Mouse (Mus musculus) CD8-positive naive resting alpha-beta T cell, adult 2 months (primary cell): ENCODE data around the gene Elmod1.
"Not testable (repeated sequence)": the region's sequence is repeated elsewhere in the genome, so short reads cannot be mapped to it uniquely, and the experiment has no call there.

Source experiments
- DNase-seq, 2 experiments: peaks; one replicate each; pipeline ENCODE4 v3.0.0; 2022; ENCODE audit warnings: low read depth in 2 of 2, low spot score in 2 of 2

Elmod1 gene

DNA sequence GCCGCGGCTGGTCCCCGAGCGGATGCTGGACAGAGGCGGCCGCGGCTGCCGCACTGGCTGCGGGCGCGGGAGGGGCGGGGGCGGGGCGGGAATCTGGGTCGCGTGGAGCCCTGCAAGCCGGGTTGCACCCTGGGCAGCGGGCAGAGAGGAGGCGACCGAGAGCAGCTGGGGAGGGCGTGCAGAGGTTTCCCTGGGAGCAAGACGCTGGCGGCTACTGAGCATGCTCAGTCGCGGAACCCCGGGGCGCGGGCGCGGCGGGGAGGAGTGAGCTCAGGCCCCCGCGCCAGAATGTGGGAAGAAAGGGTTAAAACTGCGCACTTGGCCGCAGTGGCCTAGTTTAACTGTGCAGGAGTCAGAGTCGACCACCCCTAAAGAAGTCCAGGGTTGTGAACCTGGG is at the start of gene Elmod1:
Gene Elmod1 (minus strand): TSS at position 180 of the 397 bp plus-strand sequence.
- DNase-seq: no peak

DNA sequence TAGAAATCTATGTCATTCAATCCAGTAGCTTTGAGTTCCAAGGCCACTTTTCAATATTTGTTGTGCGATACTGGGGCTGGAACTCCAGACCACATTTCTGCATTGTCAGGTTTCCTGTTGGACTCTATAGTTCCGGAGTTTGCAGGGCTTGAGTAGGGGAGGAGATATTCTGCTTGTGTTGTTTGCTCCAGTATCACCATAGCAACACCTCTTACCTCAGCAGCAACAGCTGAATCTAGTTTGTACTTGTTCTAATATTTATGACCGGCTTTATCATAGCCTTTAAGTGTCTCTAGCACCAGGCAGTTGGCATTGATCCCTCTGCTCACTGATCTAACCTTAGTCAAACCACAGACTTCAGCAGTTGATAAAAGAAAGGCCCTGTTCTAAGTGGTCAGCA is 47.7 kb upstream of the Elmod1 start:
- no peak for DNase-seq

DNA sequence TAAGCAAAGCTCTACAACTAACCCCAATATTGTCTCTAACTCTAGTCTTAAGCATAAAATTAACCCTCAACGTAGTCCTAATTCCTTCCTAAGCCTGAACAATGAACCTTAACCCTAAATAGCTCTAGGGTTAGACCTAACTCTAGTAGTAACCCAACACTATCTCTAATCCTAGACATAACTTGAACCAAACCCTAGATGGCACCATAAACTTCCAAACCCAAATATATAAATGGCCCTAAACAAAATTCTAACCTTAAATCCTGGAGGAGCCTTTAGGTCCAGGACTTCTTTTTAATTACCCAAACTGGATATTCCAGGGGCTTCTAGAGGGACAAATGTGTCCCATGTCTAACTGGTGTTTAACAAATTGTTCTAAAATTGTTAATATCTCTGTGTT is 19.4 kb upstream of the Elmod1 start:
- DNase-seq: no peak

DNA sequence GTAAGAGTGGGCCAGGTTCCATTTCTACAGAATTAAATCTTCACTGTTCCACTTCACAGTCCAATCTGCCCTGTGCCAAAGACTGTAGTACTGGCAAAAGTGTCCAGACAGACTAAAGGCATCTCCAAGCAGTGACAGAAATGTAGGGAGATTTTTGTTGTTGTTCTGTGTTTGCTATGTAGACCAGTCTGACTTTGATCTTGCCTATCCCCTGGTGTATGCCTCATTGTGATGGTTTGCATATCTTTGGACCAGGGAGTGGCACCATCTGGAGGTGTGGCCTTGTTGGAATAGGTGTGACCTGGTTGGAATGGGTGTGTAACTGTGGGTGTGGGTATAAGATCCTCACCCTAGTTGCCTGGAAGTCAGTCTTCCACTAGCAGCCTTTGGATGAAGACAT is 17.5 kb upstream of the Elmod1 start:
- DNase-seq: not testable (repeated sequence)

DNA sequence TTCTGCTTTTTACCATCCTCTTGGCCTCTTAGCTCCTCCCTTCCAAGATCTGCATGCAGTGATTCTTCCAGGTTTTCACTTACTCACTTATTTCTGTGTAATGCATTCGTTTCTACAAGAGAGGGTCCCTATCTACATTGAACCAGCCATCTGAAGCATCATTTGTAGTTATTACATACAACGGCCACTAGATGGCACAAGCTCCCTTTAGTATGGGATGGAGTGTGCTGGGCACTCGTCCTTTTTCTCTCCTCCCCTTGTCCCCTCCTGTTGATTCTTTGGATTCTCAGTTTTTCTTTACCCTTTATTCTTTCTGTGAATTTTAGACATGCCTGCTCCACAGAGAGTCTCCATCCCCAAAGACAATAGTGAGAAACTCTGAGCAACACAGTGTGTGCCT is 15.8 kb upstream of the Elmod1 start:
- DNase-seq: no peak

DNA sequence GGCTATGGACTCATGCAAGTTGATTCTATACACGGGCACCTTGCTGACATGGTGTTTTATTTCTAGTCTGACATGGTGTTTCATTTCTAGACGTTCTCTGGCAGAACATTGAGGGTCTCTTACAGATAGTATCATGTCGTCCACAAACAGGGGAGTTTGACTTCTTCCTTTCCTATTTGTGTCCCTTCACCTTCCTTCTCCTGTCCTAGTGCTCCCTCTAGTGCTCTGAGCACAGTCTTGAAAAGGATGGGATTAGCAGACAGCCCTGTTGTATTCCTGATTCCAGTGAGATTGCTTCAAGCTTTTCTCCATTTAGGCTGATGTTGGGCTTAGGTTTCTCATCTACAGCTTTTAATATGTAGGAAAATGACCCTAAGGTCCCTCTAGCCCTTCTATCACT is 11.9 kb upstream of the Elmod1 start:
- no peak for DNase-seq

DNA sequence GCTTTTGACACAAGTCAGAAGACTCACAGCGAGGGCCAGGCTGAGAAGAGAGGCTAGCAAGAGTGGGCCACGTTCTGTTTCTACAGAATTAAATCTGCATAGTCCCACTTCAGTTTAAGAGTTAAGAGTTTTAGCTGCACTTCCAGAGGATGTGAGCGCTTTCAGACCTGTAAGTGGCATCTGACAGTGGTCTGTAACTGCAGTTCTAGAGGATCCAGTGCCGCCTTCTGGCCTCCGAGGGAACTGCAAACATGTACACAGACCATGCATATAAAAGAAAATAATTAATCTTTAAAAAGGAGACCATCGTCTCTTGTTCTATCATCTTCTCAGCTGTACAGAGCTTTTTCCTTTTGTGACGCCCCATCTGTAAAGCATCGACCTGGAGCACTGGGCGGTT is 9.8 kb upstream of the Elmod1 start:
- no peak for DNase-seq

DNA sequence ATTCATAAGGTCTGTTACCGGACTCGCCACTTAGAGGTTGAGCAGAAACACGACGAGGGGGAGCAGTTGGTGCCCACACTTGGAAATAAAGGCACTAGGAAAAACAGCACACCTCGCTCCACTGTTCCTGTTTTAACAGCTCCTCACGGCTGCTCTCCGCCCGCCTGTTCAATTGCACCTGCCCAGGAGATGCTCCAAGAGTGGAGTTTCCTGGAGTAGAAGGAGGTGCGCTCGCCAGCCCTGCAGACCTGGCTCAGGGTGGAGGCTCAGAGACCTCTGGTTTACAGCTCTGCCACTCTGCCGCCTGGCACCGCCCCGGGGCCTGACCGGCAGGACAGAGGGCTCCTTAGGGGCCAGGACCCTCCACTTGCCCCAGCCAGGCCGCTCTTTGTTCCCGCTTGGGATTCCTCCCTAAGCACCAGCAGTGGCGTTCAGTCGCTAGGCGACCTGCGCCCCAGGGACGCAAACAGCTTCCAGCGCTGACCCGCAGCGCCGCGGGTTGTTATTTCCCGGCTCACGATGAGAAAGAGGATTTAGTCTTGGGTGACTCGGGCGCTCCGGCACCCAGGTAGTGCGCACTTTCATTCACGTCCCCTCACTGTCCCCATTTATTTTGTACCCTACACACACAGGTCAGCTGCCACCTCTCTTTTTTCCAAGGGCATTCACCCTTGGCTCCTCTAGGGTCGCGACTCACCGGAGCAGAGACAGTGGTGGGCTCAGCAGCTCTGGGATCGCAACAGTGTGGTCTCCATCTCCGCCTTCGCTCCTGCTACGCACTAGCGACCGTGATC is 576 bp downstream of the Elmod1 start:
- DNase-seq: no peak

DNA sequence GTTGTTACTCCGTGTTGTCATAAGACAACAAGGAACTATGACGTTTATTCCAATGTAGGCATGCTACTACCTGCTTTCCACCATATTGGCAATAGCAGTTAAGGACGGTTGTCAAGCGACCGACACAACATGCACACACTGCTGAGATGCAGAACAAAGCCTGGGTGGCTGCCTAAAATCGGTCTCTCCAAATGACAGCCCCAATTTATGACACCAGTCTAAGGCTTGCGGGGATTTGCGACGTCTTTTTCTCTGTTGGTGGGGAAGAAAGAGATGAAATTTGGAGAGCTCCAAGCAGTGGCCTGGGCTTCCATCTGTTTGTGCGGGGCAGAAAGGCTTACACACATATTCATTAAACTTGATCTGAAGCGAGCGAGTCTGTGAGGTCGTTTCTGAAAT is 1.2 kb downstream of the Elmod1 start:
- no peak for DNase-seq

DNA sequence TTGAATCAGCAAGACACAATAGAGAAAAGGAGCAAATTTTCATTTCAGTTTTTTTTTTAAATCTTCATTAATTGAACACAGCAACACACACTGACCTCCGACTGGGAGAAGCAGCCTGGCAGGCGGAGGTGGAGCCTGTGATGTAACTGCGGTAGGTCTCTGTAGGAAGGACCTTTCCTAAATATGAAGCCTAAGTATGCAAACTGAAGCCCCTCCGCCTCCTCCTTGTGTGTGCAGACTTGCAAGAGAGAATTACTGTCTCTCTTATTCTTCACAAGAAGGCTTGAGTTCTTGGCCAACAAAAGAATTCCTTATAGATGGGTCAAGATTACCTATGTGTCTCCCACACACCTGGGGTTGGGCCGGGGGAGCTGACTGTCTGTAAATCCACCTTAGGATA is 1.9 kb downstream of the Elmod1 start:
- DNase-seq: no peak

DNA sequence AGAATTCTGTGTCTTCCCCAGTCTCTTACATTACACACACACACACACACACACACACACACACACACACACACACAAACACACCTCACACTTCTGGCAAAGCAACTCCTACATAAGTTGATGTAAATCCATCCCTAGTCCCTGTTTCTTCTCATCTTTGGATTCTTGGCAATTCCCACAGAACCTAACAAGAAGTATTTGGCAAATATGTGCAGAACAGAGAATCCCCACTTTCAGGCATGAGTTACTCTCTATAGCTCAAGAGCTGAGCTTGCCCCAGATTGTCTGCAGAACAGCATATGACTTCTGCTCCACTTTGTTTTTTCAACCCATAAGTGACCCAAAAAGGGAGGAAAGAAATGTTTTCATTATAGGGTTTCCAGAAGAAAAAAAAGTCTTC is 2.7 kb downstream of the Elmod1 start:
- no peak for DNase-seq

DNA sequence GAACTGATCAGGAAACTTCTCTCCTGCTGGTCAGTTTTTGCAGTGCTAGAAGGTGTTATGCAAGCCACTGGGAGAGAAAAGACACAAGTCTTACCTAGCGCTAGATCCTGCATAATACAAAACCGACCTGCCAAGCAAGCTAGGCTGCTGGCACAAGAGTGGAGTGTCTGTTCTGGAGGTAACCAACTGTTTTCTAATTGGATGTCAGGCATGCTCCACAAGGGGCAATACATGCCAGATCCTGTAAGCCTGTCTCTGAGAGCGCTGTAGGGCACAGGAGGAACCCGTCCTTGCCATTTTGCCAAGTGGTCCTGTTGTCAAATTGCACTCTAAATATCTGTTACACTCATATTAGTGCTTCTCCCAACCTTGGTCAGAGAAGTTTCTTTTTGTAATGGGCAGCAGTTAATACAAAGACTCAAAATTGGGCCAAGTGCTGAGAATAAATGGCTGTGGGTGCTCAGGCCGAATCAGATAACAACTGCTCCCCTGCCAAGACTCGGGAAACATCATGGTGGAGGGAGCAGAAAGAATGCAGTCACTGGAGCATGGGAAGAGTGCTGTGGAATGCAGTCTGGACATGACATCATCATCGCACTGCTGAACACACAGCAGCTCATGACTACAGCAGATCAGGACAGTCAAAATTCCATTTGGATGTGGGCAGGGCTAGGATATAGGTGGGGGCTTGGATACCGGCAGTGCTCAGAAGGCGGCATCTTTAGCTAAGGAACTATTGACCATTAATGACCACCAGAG is 7.3 kb downstream of the Elmod1 start:
- no peak for DNase-seq

DNA sequence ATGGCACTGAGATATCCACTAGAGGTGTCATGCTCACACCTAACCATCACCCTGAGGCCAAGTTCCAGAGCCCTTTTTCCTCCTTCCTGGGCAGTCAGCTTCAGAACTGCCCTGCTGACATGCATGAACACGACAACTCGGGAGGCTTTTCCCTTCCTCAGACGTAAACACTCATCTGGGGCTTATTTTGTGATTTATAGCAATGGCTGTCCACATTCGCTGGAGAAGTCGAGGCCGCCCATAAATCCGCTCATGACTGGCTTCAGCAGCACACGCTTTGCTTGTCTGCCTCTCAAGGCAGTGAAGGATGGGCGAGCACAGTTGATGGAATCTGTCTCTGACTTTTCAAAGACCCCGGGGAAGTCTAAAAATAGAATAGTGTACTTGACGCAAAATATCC is 18.1 kb downstream of the Elmod1 start:
- DNase-seq: no peak

DNA sequence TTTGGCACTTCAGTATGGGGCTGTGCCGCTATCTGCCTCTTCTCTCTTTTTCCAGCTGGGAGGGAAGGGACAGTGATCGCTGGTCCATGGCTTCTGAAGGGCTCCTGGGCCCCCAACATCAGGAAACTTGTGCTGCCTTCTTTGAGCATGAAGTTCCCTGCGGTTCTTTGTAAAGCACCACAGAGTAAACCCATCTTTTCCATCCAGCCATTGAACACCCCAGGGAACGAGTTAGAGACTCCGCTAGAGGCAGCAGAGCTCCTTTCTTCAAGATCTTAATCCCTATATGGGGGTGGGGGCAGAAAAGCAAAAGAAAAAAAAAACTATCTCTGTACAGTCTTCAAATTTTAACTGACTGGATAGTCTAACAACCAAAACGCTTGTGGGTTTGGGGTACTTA is 20.2 kb downstream of the Elmod1 start:
- DNase-seq: no peak

DNA sequence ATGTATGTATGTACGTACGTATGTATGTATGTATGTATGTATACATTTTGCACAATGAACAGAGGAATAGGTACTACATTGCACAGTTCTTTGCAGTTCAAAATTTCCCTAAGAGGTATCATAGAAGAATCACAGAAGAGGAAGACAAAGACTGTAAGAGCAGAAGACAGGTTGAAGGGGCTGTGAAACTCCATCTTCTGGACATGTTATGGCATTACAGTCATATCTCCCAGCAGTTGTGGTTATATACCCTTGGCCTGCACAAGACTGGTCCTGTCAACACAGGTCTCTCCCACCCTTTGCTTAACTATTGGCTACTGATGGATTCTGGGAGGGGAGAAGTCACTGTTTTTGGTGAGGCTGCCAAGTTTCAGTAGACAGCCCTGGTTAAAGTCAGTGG is 27.6 kb downstream of the Elmod1 start:
- no peak for DNase-seq

DNA sequence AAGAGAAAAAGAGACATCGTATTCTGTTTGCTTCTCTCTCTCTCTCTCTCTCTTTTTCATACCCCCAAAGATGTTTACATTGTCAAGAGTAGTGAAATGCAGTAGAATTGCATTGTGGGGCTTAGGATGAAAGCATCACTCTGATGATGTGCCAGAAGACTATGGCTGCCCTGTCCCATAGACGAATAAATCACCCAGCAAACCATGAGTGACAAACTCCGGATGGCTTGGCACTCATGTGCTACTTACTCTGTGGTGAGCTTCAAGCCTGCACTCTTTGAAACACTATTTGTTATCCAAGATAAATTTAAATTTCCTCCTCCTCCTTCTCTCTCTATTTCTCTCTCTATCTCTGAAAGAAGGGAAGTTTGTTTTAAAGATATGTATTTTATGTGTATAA is 36.5 kb downstream of the Elmod1 start:
- DNase-seq: no peak

DNA sequence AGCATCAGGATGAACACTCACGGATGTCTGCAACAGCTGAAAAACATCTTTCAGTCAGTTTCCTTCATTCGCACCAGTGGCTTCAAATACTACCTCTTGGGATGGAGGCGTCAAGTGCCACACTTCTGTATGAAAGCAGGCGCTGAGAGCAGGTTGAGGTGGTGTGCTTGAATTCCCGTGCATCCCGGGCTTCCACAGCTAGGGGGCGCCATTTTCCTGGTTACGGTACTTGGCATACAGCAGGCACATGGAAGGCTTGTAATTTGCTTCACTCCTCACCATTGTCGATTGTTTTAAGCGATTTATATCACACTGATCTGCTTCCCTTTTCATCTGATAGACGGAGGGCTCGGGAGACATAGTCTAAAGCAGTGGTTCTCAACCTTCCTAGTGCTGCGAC is 40.9 kb downstream of the Elmod1 start:
- no peak for DNase-seq

DNA sequence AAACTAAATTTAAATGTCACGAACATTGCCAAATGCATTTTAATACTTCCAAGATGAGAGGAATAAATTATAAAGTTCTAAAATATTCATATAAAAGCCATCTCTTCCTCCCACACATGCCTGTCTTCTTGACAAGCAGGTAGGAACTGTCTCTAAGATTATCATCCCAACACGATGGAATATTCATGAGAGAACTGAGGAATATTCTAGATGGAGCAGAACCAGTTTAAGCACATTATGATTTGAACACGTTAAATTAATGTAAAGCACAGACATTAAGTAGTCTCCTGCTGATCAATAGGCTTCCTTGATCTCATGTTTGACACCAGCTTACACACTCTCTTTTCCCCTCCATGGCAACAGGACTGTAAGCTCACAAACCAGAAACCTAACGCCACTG is 41.7 kb downstream of the Elmod1 start:
- DNase-seq: no peak

DNA sequence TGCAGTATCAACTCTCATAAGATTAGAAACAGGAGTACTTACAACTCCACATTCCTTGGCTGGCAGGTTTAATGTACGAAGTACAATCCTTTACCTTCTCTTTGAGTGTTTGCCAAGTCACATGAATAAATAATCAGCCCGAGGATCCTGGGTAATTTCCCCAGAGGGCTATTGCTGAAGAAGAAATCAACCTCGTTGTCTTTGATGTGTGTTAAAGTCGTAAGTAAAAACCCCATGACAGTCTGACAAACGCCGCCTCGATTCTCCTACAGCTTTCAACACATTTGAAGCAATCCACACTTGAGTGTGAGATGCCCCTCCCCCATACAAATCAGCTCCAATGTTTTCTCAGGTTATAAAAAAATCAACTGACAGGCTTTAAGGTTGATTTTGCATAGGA is 44.2 kb downstream of the Elmod1 start:
- DNase-seq: no peak

DNA sequence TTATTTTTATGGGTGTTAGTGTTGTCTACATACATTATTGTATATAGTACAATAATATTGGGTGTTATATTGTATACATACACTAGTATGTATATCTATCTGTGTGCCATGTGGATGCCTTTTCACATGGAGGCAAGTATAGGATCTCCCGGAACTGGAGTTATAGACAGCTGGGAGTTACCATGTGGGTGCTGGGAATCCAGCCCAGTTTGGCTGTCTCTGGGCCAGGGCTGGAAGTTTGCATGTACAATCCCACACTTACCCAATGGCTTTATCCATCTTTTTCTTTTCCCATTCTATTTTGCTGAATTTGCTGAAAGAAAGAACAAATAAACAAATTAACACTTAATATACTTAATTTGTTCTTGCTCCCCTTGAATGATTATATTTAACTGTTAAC is 54.0 kb downstream of the Elmod1 start:
- DNase-seq: no peak

DNA sequence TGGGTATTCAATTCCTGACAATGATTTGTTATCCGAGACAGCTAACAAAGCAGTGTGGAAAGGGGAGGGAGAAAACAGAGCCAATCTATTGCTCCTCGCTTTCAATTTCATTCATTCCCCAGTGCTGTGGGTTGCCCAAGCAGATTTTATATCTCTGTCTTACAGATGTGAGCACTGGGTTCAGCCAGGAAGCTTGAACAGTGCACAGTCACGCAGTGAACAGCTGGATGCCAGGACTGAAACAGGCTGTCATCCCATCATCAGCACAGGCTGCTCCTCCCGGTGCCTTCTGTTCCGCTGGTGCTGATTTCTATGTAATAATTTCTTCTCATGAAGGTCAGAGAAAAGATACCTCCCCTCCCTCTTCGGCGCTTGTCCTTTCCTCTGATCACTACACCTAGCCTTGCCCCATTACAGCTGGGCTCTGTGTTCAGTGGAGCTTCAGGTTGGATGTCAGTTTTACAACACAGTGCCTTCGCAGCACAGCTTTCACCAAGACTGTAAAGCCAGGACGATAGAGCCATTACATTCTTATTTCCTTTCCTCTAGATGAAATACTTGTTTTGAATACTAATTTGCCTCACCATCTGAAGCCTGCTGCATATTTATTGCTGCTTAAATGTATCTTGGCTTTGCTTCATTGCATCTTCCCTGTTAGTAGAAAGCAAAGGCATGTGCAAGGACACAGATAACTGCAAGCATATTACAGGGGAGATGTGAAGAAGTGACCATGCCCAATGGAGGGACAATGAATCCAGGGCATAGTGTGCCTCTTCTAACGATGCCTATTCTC is 59.0 kb downstream of the Elmod1 start:
- no peak for DNase-seq

DNA sequence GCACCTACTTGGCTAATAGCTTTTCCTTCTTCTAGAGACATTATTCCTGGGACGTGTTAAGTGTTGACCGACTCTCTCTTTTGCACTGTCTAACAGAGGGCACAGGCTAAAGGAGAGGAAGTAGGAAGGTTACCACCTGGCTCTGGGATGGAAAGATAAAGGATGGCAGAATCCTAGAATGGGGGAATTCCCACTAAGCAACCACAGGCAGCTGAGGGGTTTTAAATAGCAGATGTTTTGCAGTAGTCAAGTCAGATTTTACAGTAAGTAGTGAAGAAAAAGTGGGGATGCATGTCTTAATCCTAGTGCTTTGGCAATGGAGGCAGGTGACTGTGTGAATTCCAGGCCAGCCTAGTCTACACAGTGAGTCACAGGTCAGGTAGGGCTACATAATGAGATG is 64.3 kb downstream of the Elmod1 start:
- DNase-seq: no peak
